Mouse (Mus musculus): ENCODE measurements around the gene Dock8.

DNA sequence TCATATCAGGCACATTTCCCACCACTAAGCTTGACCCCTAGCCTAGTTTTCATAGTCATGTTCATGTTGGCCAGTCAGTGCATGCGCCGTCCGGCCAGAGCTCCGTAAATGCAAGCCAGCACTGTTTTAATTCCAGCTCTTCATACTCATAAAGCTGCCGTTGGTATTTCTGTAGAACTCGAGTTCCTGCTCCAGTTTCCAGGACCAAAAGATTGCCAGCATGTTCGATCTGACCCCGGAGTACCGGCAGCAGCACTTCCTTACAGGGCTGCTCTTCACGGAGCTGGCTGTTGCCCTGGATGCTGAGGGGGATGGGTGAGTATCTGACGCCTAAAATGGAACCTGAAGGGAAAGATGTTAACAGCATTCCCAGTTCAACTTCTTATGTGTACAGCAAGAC lies 156.4 kb downstream of the Dock8 start:
- TF ChIP-seq CTCF (IDR thresholded peaks at IDR 0.05 in 2 of 3, conservative IDR thresholded peaks at IDR 0.05 in 1 of 3; ENCODE audit: control insufficient read depth in 1 of 3, insufficient read depth in 1 of 3, low read depth in 2 of 3, low read length in 3 of 3, poor library complexity in 1 of 3, severe bottlenecking in 1 of 3): no peak
- TF ChIP-seq EP300 (IDR thresholded peaks at IDR 0.05; ENCODE audit: low read depth in 1 of 2, low read length in 2 of 2): no peak
- no peak for TF ChIP-seq RCOR1 (IDR thresholded peaks at IDR 0.05; ENCODE audit: low read depth, low read length)

Data from MEL (cell line).